Mouse (Mus musculus) 416B (cell line): ENCODE measurements at regions not wholly inside any gene's neighbourhood (a gene's known extent, or its start where the extent isn't known, plus 50 kb on each side); places are given as distances from the start of the nearest gene placed in this dataset.

Experiments used
- DNase-seq: peaks from one replicate; pipeline ENCODE4 v3.0.0; 2011; ENCODE audit warnings: low read depth

- peak; percentile 91 for DNase-seq
Measured at GRCm38 (mm10) chr11:57432299-57432698, 86.1 kb downstream of the Fam114a2 start.

GRCm38 (mm10) chr11:57431886-57432285 lies 86.5 kb downstream of the Fam114a2 start:
- DNase-seq = peak; percentile 11

GRCm38 (mm10) chr11:57426046-57426805 lies 92.2 kb downstream of the Fam114a2 start:
- DNase-seq = peak; percentile 57

GRCm38 (mm10) chr11:57419416-57419815 lies 99.0 kb downstream of the Fam114a2 start:
- no peak for DNase-seq

GRCm38 (mm10) chr11:57416011-57416410 lies 102.4 kb downstream of the Fam114a2 start:
- no peak for DNase-seq

- DNase-seq = no peak
Measured at GRCm38 (mm10) chr11:57415167-57415566, 103.2 kb downstream of the Fam114a2 start.

GRCm38 (mm10) chr11:57414697-57415096 lies 103.7 kb downstream of the Fam114a2 start:
- no peak for DNase-seq

GRCm38 (mm10) chr11:57413271-57413670 lies 105.1 kb downstream of the Fam114a2 start:
- no peak for DNase-seq

- DNase-seq = no peak
Measured at GRCm38 (mm10) chr11:57412766-57413165, 105.7 kb downstream of the Fam114a2 start.

- no peak for DNase-seq
Measured at GRCm38 (mm10) chr11:57404172-57404571, 114.2 kb downstream of the Fam114a2 start.

- no peak for DNase-seq
Measured at GRCm38 (mm10) chr11:57401610-57402009, 116.8 kb downstream of the Fam114a2 start.

- peak; percentile 5 for DNase-seq
Measured at GRCm38 (mm10) chr11:57399366-57399765, 119.1 kb downstream of the Fam114a2 start.

- no peak for DNase-seq
Measured at GRCm38 (mm10) chr11:57396429-57396828, 122.0 kb downstream of the Fam114a2 start.

GRCm38 (mm10) chr11:57390826-57391225 lies 127.6 kb downstream of the Fam114a2 start:
- DNase-seq = no peak
